Mouse (Mus musculus): ENCODE measurements around the gene Cdkn2d. TPM values are rescaled to one million over a fixed set of nuclear protein-coding genes. Genes with fewer than 3 reads are reported as not detected.

The Cdkn2d gene
- polyA plus RNA-seq, 1 experiment, result 36.6 TPM

- 0 out of 2 replicates have a peak, but pooled peaks cover 2% of the 10 kb centered on the region for H3K9me3 ChIP-seq (ENCODE audit: control insufficient read depth, low read length)
- no peak for TF ChIP-seq TAL1 (IDR thresholded peaks at IDR 0.05; ENCODE audit: low read length)
- TF ChIP-seq GATA1 (IDR thresholded peaks at IDR 0.05; ENCODE audit: low read length), result no peak
- H3K36me3 ChIP-seq (ENCODE audit: control insufficient read depth), result no peaks in the 10 kb centered on the region; the same call in 1 of the 2 replicates
- peaks cover 51% of the 10 kb centered on the region for H3K4me1 ChIP-seq (ENCODE audit: control insufficient read depth)
- H3K27me3 ChIP-seq (ENCODE audit: control insufficient read depth), result no peaks in the 10 kb centered on the region
- H3K4me3 ChIP-seq (replicated peaks), result peak within 1 kb of the TSS; percentile 81
Observed at GRCm38 (mm10) chr9:21320619-21321512, 29.7 kb upstream of the Cdkn2d start, which contains the start of gene Slc44a2. Gene Slc44a2, plus strand, starts transcription at chr9:21320698.

DNA sequence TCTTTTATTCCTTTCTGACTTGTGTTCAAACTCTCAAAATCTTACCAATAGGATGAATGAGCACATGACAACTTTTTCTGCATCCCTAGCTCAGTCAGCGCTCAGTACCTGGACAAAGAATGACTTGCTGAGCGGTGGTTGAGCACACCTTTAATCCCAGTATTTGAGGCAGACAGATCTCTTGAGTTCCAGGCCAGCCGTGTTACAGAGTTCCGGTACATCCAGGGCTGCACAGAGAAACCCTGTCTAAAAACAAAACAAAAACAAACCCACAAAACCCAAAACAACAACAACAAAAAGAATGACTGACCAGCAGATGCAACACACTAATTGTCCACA is 29.0 kb upstream of the Cdkn2d start:
- 0 out of 2 replicates have a peak, but pooled peaks cover 2% of the 10 kb centered on the region for H3K9me3 ChIP-seq (ENCODE audit: control insufficient read depth, low read length)
- H3K4me3 ChIP-seq (replicated peaks), result peak overlapping the region; percentile 81
- H3K36me3 ChIP-seq (ENCODE audit: control insufficient read depth), result no peaks in the 10 kb centered on the region
- no peaks in the 10 kb centered on the region for H3K27me3 ChIP-seq (ENCODE audit: control insufficient read depth)
- peaks cover 56% of the 10 kb centered on the region for H3K4me1 ChIP-seq (ENCODE audit: control insufficient read depth)
- TF ChIP-seq TAL1 (IDR thresholded peaks at IDR 0.05; ENCODE audit: low read length) (no peak), GATA1 (IDR thresholded peaks at IDR 0.05; ENCODE audit: low read length) (no peak)

GRCm38 (mm10) chr9:21319503-21319902 is 28.3 kb upstream of the Cdkn2d start:
- TF ChIP-seq TAL1 (IDR thresholded peaks at IDR 0.05; ENCODE audit: low read length), result no peak
- TF ChIP-seq GATA1 (IDR thresholded peaks at IDR 0.05; ENCODE audit: low read length), result no peak
- 0 out of 2 replicates have a peak, but pooled peaks cover 2% of the 10 kb centered on the region for H3K9me3 ChIP-seq (ENCODE audit: control insufficient read depth, low read length)
- no peak overlapping the region for H3K4me3 ChIP-seq (replicated peaks)
- peaks cover 62% of the 10 kb centered on the region for H3K4me1 ChIP-seq (ENCODE audit: control insufficient read depth)
- H3K36me3 ChIP-seq (ENCODE audit: control insufficient read depth), result no peaks in the 10 kb centered on the region
- H3K27me3 ChIP-seq (ENCODE audit: control insufficient read depth), result no peaks in the 10 kb centered on the region

- Histone ChIP-seq H3K4me3 (replicated peaks) (no peak overlapping the region), H3K36me3 (ENCODE audit: control insufficient read depth) (no peaks in the 10 kb centered on the region), H3K9me3 (ENCODE audit: control insufficient read depth, low read length) (0 out of 2 replicates have a peak, but pooled peaks cover 2% of the 10 kb centered on the region), H3K4me1 (ENCODE audit: control insufficient read depth) (peaks cover 63% of the 10 kb centered on the region), H3K27me3 (ENCODE audit: control insufficient read depth) (no peaks in the 10 kb centered on the region)
- TF ChIP-seq GATA1 (IDR thresholded peaks at IDR 0.05; ENCODE audit: low read length), result no peak
- no peak for TF ChIP-seq TAL1 (IDR thresholded peaks at IDR 0.05; ENCODE audit: low read length)
Observed at GRCm38 (mm10) chr9:21318792-21319191, 27.6 kb upstream of the Cdkn2d start.

- Histone ChIP-seq H3K4me3 (replicated peaks) (no peak overlapping the region), H3K36me3 (ENCODE audit: control insufficient read depth) (no peaks in the 10 kb centered on the region), H3K27me3 (ENCODE audit: control insufficient read depth) (peaks cover 11% of the 10 kb centered on the region), H3K4me1 (ENCODE audit: control insufficient read depth) (peaks cover 61% of the 10 kb centered on the region), H3K9me3 (ENCODE audit: control insufficient read depth, low read length) (0 out of 2 replicates have a peak, but pooled peaks cover 2% of the 10 kb centered on the region)
- TF ChIP-seq GATA1 (IDR thresholded peaks at IDR 0.05; ENCODE audit: low read length), result no peak
- TF ChIP-seq TAL1 (IDR thresholded peaks at IDR 0.05; ENCODE audit: low read length), result no peak
Observed at GRCm38 (mm10) chr9:21316696-21317095, 25.5 kb upstream of the Cdkn2d start.

- peaks cover 18% of the 10 kb centered on the region for H3K27me3 ChIP-seq (ENCODE audit: control insufficient read depth)
- no peak overlapping the region for H3K4me3 ChIP-seq (replicated peaks)
- TF ChIP-seq GATA1 (IDR thresholded peaks at IDR 0.05; ENCODE audit: low read length) (no peak), TAL1 (IDR thresholded peaks at IDR 0.05; ENCODE audit: low read length) (no peak)
- 0 out of 2 replicates have a peak, but pooled peaks cover 2% of the 10 kb centered on the region for H3K9me3 ChIP-seq (ENCODE audit: control insufficient read depth, low read length)
- H3K4me1 ChIP-seq (ENCODE audit: control insufficient read depth), result peaks cover 49% of the 10 kb centered on the region
- no peaks in the 10 kb centered on the region for H3K36me3 ChIP-seq (ENCODE audit: control insufficient read depth)
Observed at GRCm38 (mm10) chr9:21315421-21315820, 24.2 kb upstream of the Cdkn2d start.

GRCm38 (mm10) chr9:21314367-21315140 is 23.3 kb upstream of the Cdkn2d start:
- Histone ChIP-seq H3K27me3 (ENCODE audit: control insufficient read depth) (peaks cover 21% of the 10 kb centered on the region), H3K9me3 (ENCODE audit: control insufficient read depth, low read length) (0 out of 2 replicates have a peak, but pooled peaks cover under 1% of the 10 kb centered on the region), H3K36me3 (ENCODE audit: control insufficient read depth) (no peaks in the 10 kb centered on the region), H3K4me3 (replicated peaks) (peak overlapping the region; percentile 3), H3K4me1 (ENCODE audit: control insufficient read depth) (peaks cover 42% of the 10 kb centered on the region)
- TF ChIP-seq TAL1 (IDR thresholded peaks at IDR 0.05; ENCODE audit: low read length) (peak; percentile 43; the same call in 2 of the 3 replicates), GATA1 (IDR thresholded peaks at IDR 0.05; ENCODE audit: low read length) (no peak; the same call in 1 of the 2 replicates)

- Histone ChIP-seq H3K9me3 (ENCODE audit: control insufficient read depth, low read length) (no peaks in the 10 kb centered on the region), H3K4me1 (ENCODE audit: control insufficient read depth) (peaks cover 46% of the 10 kb centered on the region), H3K36me3 (ENCODE audit: control insufficient read depth) (no peaks in the 10 kb centered on the region), H3K27me3 (ENCODE audit: control insufficient read depth) (peaks cover 24% of the 10 kb centered on the region), H3K4me3 (replicated peaks) (no peak overlapping the region)
- no peak for TF ChIP-seq GATA1 (IDR thresholded peaks at IDR 0.05; ENCODE audit: low read length)
- TF ChIP-seq TAL1 (IDR thresholded peaks at IDR 0.05; ENCODE audit: low read length), result no peak; the same call in 2 of the 3 replicates
Observed at GRCm38 (mm10) chr9:21313394-21313793, 22.2 kb upstream of the Cdkn2d start.

DNA sequence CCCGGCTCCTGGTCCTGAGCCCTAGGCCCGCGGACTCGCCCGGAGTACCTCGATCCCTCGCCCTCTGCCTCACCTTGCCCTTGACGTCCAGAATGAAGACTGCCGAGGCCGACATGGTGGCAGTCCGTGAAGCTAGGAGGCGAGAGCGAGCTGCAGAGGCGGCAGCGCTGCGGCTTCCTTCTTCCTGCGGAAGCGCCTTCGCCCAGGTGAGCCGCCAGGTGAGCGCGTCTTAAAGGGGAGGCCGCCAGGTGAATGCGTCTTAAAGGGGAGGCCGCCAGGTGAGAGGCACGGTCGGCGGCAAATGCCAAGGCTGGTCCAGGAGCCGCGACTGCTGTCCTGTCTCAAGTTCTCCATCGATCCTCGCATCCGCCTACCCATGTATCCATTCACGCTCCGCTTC is 20.9 kb upstream of the Cdkn2d start, which contains the start of gene Ap1m2:
Gene Ap1m2, minus strand, starts transcription at position 204 of the 400 bp plus-strand sequence.
- peaks cover 46% of the 10 kb centered on the region for H3K4me1 ChIP-seq (ENCODE audit: control insufficient read depth)
- no peaks in the 10 kb centered on the region for H3K9me3 ChIP-seq (ENCODE audit: control insufficient read depth, low read length)
- no peaks in the 10 kb centered on the region for H3K36me3 ChIP-seq (ENCODE audit: control insufficient read depth)
- TF ChIP-seq GATA1 (IDR thresholded peaks at IDR 0.05; ENCODE audit: low read length), result no peak
- peaks cover 24% of the 10 kb centered on the region for H3K27me3 ChIP-seq (ENCODE audit: control insufficient read depth)
- no peak within 1 kb of the TSS for H3K4me3 ChIP-seq (replicated peaks)
